Mouse (Mus musculus) hindbrain, embryonic 11.5 days (tissue): ENCODE measurements around the gene Gsc2. TPM values are rescaled to one million over a fixed set of nuclear protein-coding genes. Genes with fewer than 3 reads are reported as not detected.

ENCODE experiments used
- ATAC-seq: fragments of 200-750 bp; cut with Nextera tagmentation; 2 replicates; pipeline ENCODE4 v1.8.0; 2017; ENCODE audit warnings: mild to moderate bottlenecking, moderate TSS enrichment, moderate library complexity; ENCODE audit not compliant: low FRiP score
- DNase-seq: peaks from one replicate; pipeline ENCODE4 v3.0.0-alpha.2; 2015; ENCODE audit warnings: low spot score
- H3K27ac ChIP-seq: fragments of 300-500 bp; sonication (generic); 2 replicates; pipeline ENCODE4 v1.5.1; 2014; ENCODE audit warnings: mild to moderate bottlenecking, low read depth, low read length
- H3K27me3 ChIP-seq: fragments of 300-500 bp; sonication (generic); 2 replicates; pipeline ENCODE4 v1.6.1; 2014; ENCODE audit warnings: mild to moderate bottlenecking, low read length, moderate library complexity, mixed read lengths; ENCODE audit not compliant: control insufficient read depth, insufficient read depth
- H3K36me3 ChIP-seq: fragments of 300-500 bp; sonication (generic); 2 replicates; pipeline ENCODE4 v1.6.1; 2014; ENCODE audit warnings: mild to moderate bottlenecking, low read length, moderate library complexity, mixed read lengths; ENCODE audit not compliant: control insufficient read depth, insufficient read depth
- H3K4me1 ChIP-seq: fragments of 300-500 bp; sonication (generic); replicated peaks from 2 replicates; pipeline ENCODE4 v1.6.1; 2014; ENCODE audit warnings: low read length, mixed read lengths; ENCODE audit not compliant: control insufficient read depth, insufficient read depth
- H3K4me2 ChIP-seq: fragments of 300-500 bp; sonication (generic); replicated peaks from 2 replicates; pipeline ENCODE4 v1.6.1; 2014; ENCODE audit warnings: mild to moderate bottlenecking, low read depth, low read length
- H3K4me3 ChIP-seq: fragments of 300-500 bp; sonication (generic); 2 replicates; pipeline ENCODE4 v1.5.1; 2014; ENCODE audit warnings: low read depth, low read length
- H3K9ac ChIP-seq: fragments of 300-500 bp; sonication (generic); 2 replicates; pipeline ENCODE4 v1.6.1; 2014; ENCODE audit warnings: low read depth, low read length
- H3K9me3 ChIP-seq: fragments of 300-500 bp; sonication (generic); 2 replicates; pipeline ENCODE4 v1.6.1; 2016; ENCODE audit warnings: low read length; ENCODE audit not compliant: control insufficient read depth
- WGBS: fragments of 180-500 bp; shearing (Covaris S2); extraction: QIAGEN DNeasy Blood & Tissue Kit; methylation state at CpG from one replicate; pipeline ENCODE4 v1.1.7; 2014; 5-methylcytosine and 5-hydroxymethylcytosine counted together
- polyA plus RNA-seq: library from polyadenylated mRNA; unstranded; fragments of >200 nt; fragmentation: Nextera tagmentation; extraction: Ambion mirVana; gene quantifications from 2 replicates; pipeline ENCODE4 v1.2.1, GENCODE M21; 2014

The Gsc2 gene
- polyA plus RNA-seq, 1 experiment from 2014 or later = not detected

- Histone ChIP-seq H3K4me1 (peaks cover 3% of the 10 kb centered on the region; the same call in 1 of the 2 replicates), H3K27ac (no peak overlapping the region), H3K4me2 (no peak overlapping the region), H3K36me3 (0 out of 2 replicates have a peak, but pooled peaks cover 5% of the 10 kb centered on the region), H3K4me3 (no peak overlapping the region), H3K9ac (no peak overlapping the region), H3K27me3 (no peaks in the 10 kb centered on the region), H3K9me3 (no peaks in the 10 kb centered on the region)
- no peak for ATAC-seq
- DNase-seq = no peak
Observed at GRCm38 (mm10) chr16:17896091-17896490, 18.8 kb downstream of the Gsc2 start.

- 94% methylated on average over 2 of the region's 2 CpGs for WGBS
- no peak within 1 kb of the TSS for H3K9ac ChIP-seq
Observed at GRCm38 (mm10) chr16:17893923-17894322, 20.9 kb downstream of the Gsc2 start, which contains the start of gene Tssk1. TSS of gene Tssk1 (plus strand) at chr16:17894223.

GRCm38 (mm10) chr16:17892606-17893005, 22.3 kb downstream of the Gsc2 start:
- Histone ChIP-seq H3K4me3 (no peak overlapping the region), H3K27ac (no peak overlapping the region), H3K9me3 (no peaks in the 10 kb centered on the region), H3K9ac (no peak overlapping the region), H3K27me3 (no peaks in the 10 kb centered on the region), H3K36me3 (no peaks in the 10 kb centered on the region), H3K4me1 (peaks cover 14% of the 10 kb centered on the region; the same call in 1 of the 2 replicates), H3K4me2 (no peak overlapping the region)
- DNase-seq (no peak), ATAC-seq (no peak)
- WGBS = 83% methylated on average over 3 of the region's 3 CpGs

More at GRCm38 (mm10) chr16:17893923-17894322, 20.9 kb downstream of the Gsc2 start, which contains the start of gene Tssk1:
- Histone ChIP-seq H3K9me3 (no peaks in the 10 kb centered on the region), H3K4me3 (no peak within 1 kb of the TSS), H3K27me3 (no peaks in the 10 kb centered on the region), H3K4me1 (peaks cover 14% of the 10 kb centered on the region; the same call in 1 of the 2 replicates), H3K36me3 (0 out of 2 replicates have a peak, but pooled peaks cover 2% of the 10 kb centered on the region), H3K4me2 (no peak within 1 kb of the TSS), H3K27ac (no peak within 1 kb of the TSS)
- no peak for DNase-seq
- ATAC-seq = no peak

GRCm38 (mm10) chr16:17891567-17891959, 23.3 kb downstream of the Gsc2 start, which contains the start of gene Gm20518:
TSS of gene Gm20518 (minus strand) at chr16:17891671.
- peak; percentile 97 for ATAC-seq
- H3K36me3 ChIP-seq = no peaks in the 10 kb centered on the region
- H3K4me1 ChIP-seq = peaks cover 14% of the 10 kb centered on the region; the same call in 1 of the 2 replicates
- peak within 1 kb of the TSS; percentile 98 for H3K4me3 ChIP-seq
- peak within 1 kb of the TSS; percentile 80 for H3K4me2 ChIP-seq
- under 1% methylated on average over 37 of the region's 38 CpGs for WGBS
- no peaks in the 10 kb centered on the region for H3K27me3 ChIP-seq
- peak within 1 kb of the TSS; percentile 91 for H3K27ac ChIP-seq
- peak within 1 kb of the TSS; percentile 99 for H3K9ac ChIP-seq
- H3K9me3 ChIP-seq = no peaks in the 10 kb centered on the region
- peak; percentile 100 for DNase-seq

- peak overlapping the region; percentile 80 for H3K4me2 ChIP-seq
- H3K36me3 ChIP-seq = no peaks in the 10 kb centered on the region
- no peaks in the 10 kb centered on the region for H3K9me3 ChIP-seq
- ATAC-seq (peak; percentile 72), DNase-seq (peak; percentile 56)
- H3K27ac ChIP-seq = peak overlapping the region; percentile 91
- H3K27me3 ChIP-seq = no peaks in the 10 kb centered on the region
- peaks cover 14% of the 10 kb centered on the region; the same call in 1 of the 2 replicates for H3K4me1 ChIP-seq
- under 1% methylated on average over 40 of the region's 44 CpGs for WGBS
- H3K4me3 ChIP-seq = peak overlapping the region; percentile 98
- H3K9ac ChIP-seq = peak overlapping the region; percentile 99
Observed at GRCm38 (mm10) chr16:17890917-17891566, 23.8 kb downstream of the Gsc2 start.

- no peak for DNase-seq
- no peak for ATAC-seq
- Histone ChIP-seq H3K9ac (peak overlapping the region; percentile 99), H3K27ac (no peak overlapping the region), H3K36me3 (no peaks in the 10 kb centered on the region), H3K4me2 (peak overlapping the region; percentile 80), H3K9me3 (no peaks in the 10 kb centered on the region), H3K4me3 (peak overlapping the region; percentile 98), H3K4me1 (peaks cover 14% of the 10 kb centered on the region; the same call in 1 of the 2 replicates), H3K27me3 (no peaks in the 10 kb centered on the region)
- 62% methylated on average over 2 of the region's 2 CpGs for WGBS
Observed at GRCm38 (mm10) chr16:17890342-17890727, 24.5 kb downstream of the Gsc2 start.

- Histone ChIP-seq H3K4me1 (peaks cover 14% of the 10 kb centered on the region; the same call in 1 of the 2 replicates), H3K4me3 (peak overlapping the region; percentile 98; the same call in 1 of the 2 replicates), H3K9ac (peak overlapping the region; percentile 99; the same call in 1 of the 2 replicates), H3K9me3 (no peaks in the 10 kb centered on the region), H3K4me2 (peak overlapping the region; percentile 80), H3K27me3 (no peaks in the 10 kb centered on the region), H3K27ac (no peak overlapping the region), H3K36me3 (no peaks in the 10 kb centered on the region)
- no peak for DNase-seq
- 88% methylated on average over 6 of the region's 6 CpGs for WGBS
- no peak for ATAC-seq
Observed at GRCm38 (mm10) chr16:17889689-17890341, 25.0 kb downstream of the Gsc2 start.

GRCm38 (mm10) chr16:17884116-17884515, 30.7 kb downstream of the Gsc2 start:
- no peak overlapping the region for H3K4me2 ChIP-seq
- no peak overlapping the region for H3K27ac ChIP-seq
- H3K4me3 ChIP-seq = no peak overlapping the region
- H3K9ac ChIP-seq = no peak overlapping the region
- 86% methylated on average over 6 of the region's 6 CpGs for WGBS
- no peaks in the 10 kb centered on the region for H3K27me3 ChIP-seq
- no peaks in the 10 kb centered on the region for H3K9me3 ChIP-seq
- H3K4me1 ChIP-seq = no peaks in the 10 kb centered on the region
- DNase-seq = no peak
- no peaks in the 10 kb centered on the region for H3K36me3 ChIP-seq
- ATAC-seq = no peak
